Mouse (Mus musculus): Measurements from ENCODE around the gene Galnt2. TPM values are rescaled to one million over a fixed set of nuclear protein-coding genes. Genes with fewer than 3 reads are reported as not detected.

Galnt2 gene
- polyA plus RNA-seq, 1 experiment = 43.9 TPM

DNA sequence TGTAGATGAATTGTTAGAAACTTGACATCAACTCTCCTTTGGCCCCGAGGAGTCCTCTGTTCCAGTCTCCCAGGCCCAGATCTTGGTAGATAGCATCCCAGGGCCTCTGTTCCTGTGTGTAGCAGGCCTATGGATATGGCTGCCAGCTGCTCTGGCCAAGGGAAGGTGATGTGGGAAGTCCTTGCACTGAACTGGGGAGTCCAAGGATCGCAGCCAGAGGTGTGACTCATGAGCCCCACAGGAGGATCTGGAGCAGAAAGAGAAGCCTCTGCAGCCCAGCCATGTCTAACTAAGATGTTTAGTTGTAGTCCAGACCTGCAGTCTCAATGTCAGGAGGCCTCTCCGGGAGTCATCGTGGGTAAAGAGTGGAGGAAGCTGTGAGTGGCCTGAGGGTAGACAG, 70.3 kb downstream of the Galnt2 start:
- Histone ChIP-seq H3K4me3 (ENCODE audit: insufficient read depth, low read length) (no peak overlapping the region), H3K27ac (ENCODE audit: insufficient read depth, low read depth, low read length) (no peak overlapping the region), H3K4me1 (ENCODE audit: control insufficient read depth, insufficient read depth, low read length) (peaks cover 8% of the 10 kb centered on the region)
- TF ChIP-seq CTCF (IDR thresholded peaks at IDR 0.05; ENCODE audit: low read depth, low read length) (no peak), POLR2A (IDR thresholded peaks at IDR 0.05; ENCODE audit: borderline replicate concordance, low read depth, low read length) (no peak)

DNA sequence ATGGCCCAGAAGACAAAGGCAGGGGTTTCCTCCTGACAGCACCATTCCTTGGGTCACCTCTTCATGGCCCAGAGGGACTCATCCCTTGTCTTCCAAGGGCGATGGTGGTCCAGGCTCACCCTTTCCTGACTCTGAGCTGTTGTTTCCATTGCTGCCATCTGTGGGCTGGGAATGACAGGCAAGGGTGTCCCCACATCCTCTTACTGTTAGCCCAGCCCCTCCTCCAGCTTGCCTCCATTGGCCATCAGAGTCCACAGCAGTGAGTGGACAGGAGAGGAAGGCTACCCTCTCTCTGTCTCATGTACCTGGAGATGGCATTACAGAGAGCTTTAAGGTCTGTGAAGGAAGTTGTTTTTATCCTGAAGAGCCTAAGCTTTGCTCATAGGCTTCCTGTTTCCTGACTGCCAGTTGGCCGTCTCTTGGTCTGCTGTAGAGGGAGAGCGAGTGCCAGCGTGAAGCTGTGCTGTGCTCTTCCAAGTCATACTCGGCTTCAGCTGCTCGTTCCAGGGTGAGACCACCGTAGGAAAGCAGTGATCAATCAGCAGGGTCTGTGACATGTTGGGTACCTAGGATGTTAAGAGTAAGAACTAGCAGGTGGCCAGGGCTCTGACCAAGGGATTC, 70.9 kb downstream of the Galnt2 start:
- H3K27ac ChIP-seq (ENCODE audit: insufficient read depth, low read depth, low read length) = no peak overlapping the region
- H3K4me1 ChIP-seq (ENCODE audit: control insufficient read depth, insufficient read depth, low read length) = peaks cover 8% of the 10 kb centered on the region
- no peak for TF ChIP-seq POLR2A (IDR thresholded peaks at IDR 0.05; ENCODE audit: borderline replicate concordance, low read depth, low read length)
- no peak for TF ChIP-seq CTCF (IDR thresholded peaks at IDR 0.05; ENCODE audit: low read depth, low read length)
- H3K4me3 ChIP-seq (ENCODE audit: insufficient read depth, low read length) = no peak overlapping the region

DNA sequence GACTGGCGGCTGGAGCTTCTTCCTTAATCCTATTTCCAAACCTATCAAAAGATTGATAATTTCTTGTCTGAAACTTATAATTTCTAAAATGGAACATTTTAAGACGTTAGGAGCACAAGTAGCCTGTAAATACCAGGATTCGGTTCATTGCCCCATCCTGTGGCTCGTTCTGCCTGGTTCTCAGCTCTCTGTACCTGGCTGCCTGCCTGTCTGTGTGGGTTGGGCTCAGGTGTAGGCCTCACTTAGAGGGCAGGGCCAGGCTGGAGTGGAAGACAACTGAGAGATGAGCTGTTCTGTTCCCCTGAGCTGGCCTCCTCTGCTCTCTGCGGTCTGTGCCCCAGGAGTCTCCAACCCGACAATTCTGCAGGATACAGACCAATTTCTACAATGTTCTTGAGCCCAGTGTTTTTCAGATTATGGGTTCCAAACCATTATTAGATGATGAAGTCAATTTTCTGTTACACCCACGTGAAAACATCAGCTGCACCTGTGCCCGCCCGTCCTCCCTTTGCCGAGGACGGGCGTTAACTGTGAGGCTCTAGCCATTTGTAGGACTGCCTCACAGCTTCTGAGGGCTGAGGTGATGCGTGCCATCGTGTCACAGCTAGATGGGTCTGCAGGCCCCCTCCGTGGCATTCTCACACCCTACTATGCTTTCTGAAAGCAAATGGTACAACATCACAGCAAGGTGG, 72.2 kb downstream of the Galnt2 start:
- peaks cover 8% of the 10 kb centered on the region for H3K4me1 ChIP-seq (ENCODE audit: control insufficient read depth, insufficient read depth, low read length)
- no peak overlapping the region for H3K4me3 ChIP-seq (ENCODE audit: insufficient read depth, low read length)
- no peak for TF ChIP-seq POLR2A (IDR thresholded peaks at IDR 0.05; ENCODE audit: borderline replicate concordance, low read depth, low read length)
- TF ChIP-seq CTCF (IDR thresholded peaks at IDR 0.05; ENCODE audit: low read depth, low read length) = no peak
- no peak overlapping the region for H3K27ac ChIP-seq (ENCODE audit: insufficient read depth, low read depth, low read length)

DNA sequence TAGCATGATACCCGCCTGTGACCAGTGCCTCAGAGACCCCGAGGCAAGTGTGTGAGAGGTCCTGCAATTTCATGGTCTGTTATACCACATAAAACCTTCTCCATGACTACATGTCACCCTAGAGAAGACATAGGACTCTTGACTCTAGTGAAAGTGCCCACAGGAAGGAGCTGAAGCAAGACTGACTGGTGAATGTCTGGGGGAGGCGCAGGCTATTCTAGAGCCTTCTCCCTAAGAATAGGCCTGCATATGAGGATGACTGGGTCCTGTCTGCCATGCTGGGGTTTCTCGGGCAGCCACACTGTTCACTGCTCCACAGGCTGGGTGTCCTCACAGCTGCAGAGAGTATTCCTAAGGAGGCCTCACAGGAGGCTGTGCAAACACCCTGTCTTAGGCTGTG, 73.0 kb downstream of the Galnt2 start:
- Histone ChIP-seq H3K4me3 (ENCODE audit: insufficient read depth, low read length) (no peak overlapping the region), H3K27ac (ENCODE audit: insufficient read depth, low read depth, low read length) (no peak overlapping the region), H3K4me1 (ENCODE audit: control insufficient read depth, insufficient read depth, low read length) (peaks cover 8% of the 10 kb centered on the region)
- TF ChIP-seq POLR2A (IDR thresholded peaks at IDR 0.05; ENCODE audit: borderline replicate concordance, low read depth, low read length) (no peak), CTCF (IDR thresholded peaks at IDR 0.05; ENCODE audit: low read depth, low read length) (no peak)

DNA sequence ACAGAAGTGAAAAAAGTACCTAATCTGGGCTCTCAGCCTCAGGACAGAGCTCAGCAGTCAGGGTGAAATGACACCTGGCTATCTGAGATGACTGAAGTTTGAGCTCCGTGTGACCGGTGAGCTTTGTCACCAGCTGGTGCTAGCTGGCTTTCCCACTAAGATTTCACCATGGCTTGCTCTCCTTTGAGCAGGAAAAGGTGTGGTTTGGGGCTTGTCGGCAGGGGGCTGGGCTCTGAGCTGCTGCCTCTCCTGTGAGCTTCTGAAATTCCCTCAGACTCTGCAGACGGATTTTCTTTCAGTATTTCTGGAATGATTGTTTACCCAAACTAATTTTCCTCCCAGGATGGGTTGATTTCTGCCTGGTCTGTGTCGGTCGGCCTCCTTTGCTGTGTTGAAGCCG, 75.4 kb downstream of the Galnt2 start:
- H3K4me1 ChIP-seq (ENCODE audit: control insufficient read depth, insufficient read depth, low read length) = peaks cover 8% of the 10 kb centered on the region
- TF ChIP-seq POLR2A (IDR thresholded peaks at IDR 0.05; ENCODE audit: borderline replicate concordance, low read depth, low read length) (no peak), CTCF (IDR thresholded peaks at IDR 0.05; ENCODE audit: low read depth, low read length) (no peak)
- no peak overlapping the region for H3K27ac ChIP-seq (ENCODE audit: insufficient read depth, low read depth, low read length)

DNA sequence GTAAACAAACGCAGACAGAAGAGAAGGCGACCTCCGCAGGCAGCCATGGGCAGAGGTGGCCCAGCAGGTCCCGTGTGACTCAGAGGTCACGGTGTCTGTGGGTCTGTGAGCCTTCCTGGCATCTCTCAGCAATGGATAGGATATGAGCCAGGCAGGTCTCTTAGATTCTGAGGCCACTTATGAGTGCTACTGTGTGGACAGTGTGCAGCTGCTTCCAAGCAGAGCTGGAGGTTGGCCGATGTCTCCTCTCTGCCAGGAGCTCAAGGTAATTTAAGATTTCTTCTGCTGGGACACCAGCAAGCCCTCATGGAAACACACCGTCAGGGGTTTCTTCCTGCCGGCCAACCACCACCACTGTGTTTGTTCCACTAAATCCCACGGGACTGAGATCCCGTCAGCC, 76.5 kb downstream of the Galnt2 start:
- H3K4me1 ChIP-seq (ENCODE audit: control insufficient read depth, insufficient read depth, low read length) = no peaks in the 10 kb centered on the region
- TF ChIP-seq CTCF (IDR thresholded peaks at IDR 0.05; ENCODE audit: low read depth, low read length) = no peak
- no peak for TF ChIP-seq POLR2A (IDR thresholded peaks at IDR 0.05; ENCODE audit: borderline replicate concordance, low read depth, low read length)
- H3K27ac ChIP-seq (ENCODE audit: insufficient read depth, low read depth, low read length) = no peak overlapping the region
- H3K4me3 ChIP-seq (ENCODE audit: insufficient read depth, low read length) = no peak overlapping the region

More for the DNA sequence above, 75.4 kb downstream of the Galnt2 start:
- no peak overlapping the region for H3K4me3 ChIP-seq (ENCODE audit: insufficient read depth, low read length)

DNA sequence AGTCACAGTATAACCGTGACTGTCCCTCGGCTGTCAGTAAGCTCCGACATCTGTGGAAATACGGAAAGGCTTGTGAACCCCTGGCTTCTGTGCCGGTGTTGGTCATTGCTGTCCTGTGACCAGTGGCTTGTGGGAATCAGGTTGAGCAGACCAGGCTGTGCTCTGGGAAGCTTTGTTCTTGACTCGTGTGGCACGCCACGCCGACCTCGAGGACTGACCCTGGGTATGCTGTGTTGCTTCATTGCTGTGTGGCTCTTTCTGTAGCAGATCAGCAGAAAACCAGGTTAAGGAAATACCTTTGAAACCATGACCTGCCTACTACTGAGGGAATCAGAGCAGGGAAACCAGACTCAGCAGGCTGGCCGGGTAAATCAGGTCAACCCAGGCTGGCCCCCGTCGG, 79.3 kb downstream of the Galnt2 start:
- Histone ChIP-seq H3K4me1 (ENCODE audit: control insufficient read depth, insufficient read depth, low read length) (no peaks in the 10 kb centered on the region), H3K27ac (ENCODE audit: insufficient read depth, low read depth, low read length) (no peak overlapping the region), H3K4me3 (ENCODE audit: insufficient read depth, low read length) (no peak overlapping the region)
- TF ChIP-seq CTCF (IDR thresholded peaks at IDR 0.05; ENCODE audit: low read depth, low read length) (no peak), POLR2A (IDR thresholded peaks at IDR 0.05; ENCODE audit: borderline replicate concordance, low read depth, low read length) (no peak)

DNA sequence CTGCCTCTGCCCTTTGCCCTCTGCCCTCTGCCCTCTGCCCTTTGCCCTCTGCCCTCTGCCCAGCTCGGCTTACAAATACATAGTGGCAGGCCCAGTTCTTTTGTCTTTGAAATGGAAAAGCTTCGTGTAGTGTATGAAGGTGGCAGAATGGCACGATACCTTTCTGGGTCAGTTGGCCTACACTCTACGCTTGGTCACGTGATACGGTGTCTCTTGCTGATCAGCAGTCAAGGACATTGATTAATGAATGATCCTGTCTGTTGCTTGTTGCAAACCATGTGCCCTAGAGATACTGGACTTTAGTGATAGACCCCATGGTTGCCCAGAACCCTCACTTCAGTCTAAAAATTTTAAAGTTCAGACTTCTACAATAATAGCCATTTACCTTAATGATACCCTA, 79.9 kb downstream of the Galnt2 start:
- TF ChIP-seq POLR2A (IDR thresholded peaks at IDR 0.05; ENCODE audit: borderline replicate concordance, low read depth, low read length) = no peak
- TF ChIP-seq CTCF (IDR thresholded peaks at IDR 0.05; ENCODE audit: low read depth, low read length) = no peak
- no peaks in the 10 kb centered on the region for H3K4me1 ChIP-seq (ENCODE audit: control insufficient read depth, insufficient read depth, low read length)
- H3K4me3 ChIP-seq (ENCODE audit: insufficient read depth, low read length) = no peak overlapping the region
- H3K27ac ChIP-seq (ENCODE audit: insufficient read depth, low read depth, low read length) = no peak overlapping the region

DNA sequence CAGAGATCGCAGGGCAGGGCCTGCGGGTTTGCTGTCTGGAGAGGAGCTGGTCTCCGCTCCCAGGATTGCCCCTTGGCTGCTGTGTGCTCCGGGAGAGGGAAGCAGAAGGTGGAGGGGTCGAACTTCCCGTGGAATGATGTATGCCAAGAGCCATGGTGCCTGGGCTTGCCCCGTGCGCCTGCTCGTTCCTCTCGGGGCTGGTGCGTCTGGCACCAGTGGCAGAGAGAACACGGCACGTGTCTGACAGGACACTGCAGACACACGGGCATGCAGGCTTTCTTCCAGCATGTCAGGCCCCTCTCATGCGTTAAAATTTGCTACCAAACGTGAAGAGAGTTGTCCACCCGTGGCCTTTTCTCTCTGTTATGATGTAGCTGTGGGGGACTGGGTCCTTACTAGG, 80.5 kb downstream of the Galnt2 start:
- Histone ChIP-seq H3K4me3 (ENCODE audit: insufficient read depth, low read length) (no peak overlapping the region), H3K27ac (ENCODE audit: insufficient read depth, low read depth, low read length) (no peak overlapping the region), H3K4me1 (ENCODE audit: control insufficient read depth, insufficient read depth, low read length) (no peaks in the 10 kb centered on the region)
- TF ChIP-seq POLR2A (IDR thresholded peaks at IDR 0.05; ENCODE audit: borderline replicate concordance, low read depth, low read length) (no peak), CTCF (IDR thresholded peaks at IDR 0.05; ENCODE audit: low read depth, low read length) (no peak)

DNA sequence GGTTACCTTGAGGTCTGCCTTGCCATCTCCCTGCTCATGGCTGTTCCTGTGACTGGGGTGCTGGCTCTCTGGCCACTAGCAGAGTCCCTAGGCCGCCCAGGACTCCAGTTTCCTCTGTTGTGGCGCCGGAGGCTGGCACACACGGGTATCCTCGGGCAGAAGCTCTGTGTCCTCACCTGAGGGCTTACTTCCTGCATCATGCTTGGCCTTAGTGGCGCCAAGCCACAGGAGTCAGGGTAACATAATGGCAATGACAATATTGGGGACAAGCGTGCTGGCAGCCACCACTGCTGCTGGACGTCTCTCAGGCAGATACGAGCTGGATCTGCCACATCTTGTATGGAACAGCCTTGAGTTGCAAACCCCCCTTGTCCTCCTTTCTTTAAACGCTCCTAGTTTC, 81.0 kb downstream of the Galnt2 start:
- Histone ChIP-seq H3K4me1 (ENCODE audit: control insufficient read depth, insufficient read depth, low read length) (no peaks in the 10 kb centered on the region), H3K27ac (ENCODE audit: insufficient read depth, low read depth, low read length) (no peak overlapping the region), H3K4me3 (ENCODE audit: insufficient read depth, low read length) (no peak overlapping the region)
- TF ChIP-seq POLR2A (IDR thresholded peaks at IDR 0.05; ENCODE audit: borderline replicate concordance, low read depth, low read length) (no peak), CTCF (IDR thresholded peaks at IDR 0.05; ENCODE audit: low read depth, low read length) (no peak)

Data from bone marrow macrophage, adult 2 months (primary cell).